Mouse (Mus musculus): ENCODE data around the gene Suds3.

Gene Suds3

GRCm38 (mm10) chr5:117049940-117050339 lies 66.0 kb downstream of the Suds3 start:
- no peak for DNase-seq (ENCODE audit: low read depth, low spot score)

GRCm38 (mm10) chr5:117045101-117045500 lies 70.8 kb downstream of the Suds3 start:
- DNase-seq (ENCODE audit: low read depth, low spot score): peak; percentile 39

GRCm38 (mm10) chr5:117042661-117043060 lies 73.3 kb downstream of the Suds3 start:
- peak; percentile 58 for DNase-seq (ENCODE audit: low read depth, low spot score)

Data from ZHBTc4 (cell line).